Mouse (Mus musculus) layer of hippocampus, adult 11-12 months (tissue): ENCODE results near the gene Olfr975.
"Not testable (repeated sequence)": the region's sequence is repeated elsewhere in the genome, so short reads cannot be mapped to it uniquely, and the experiment has no call there.

Source experiments
- DNase-seq: peaks from one replicate; pipeline ENCODE4 v3.0.0; 2022; ENCODE audit warnings: low spot score

Olfr975 gene

GRCm38 (mm10) chr9:39951946-39952345 is at the start of gene Olfr975:
Gene Olfr975 (minus strand): TSS chr9:39952046.
- DNase-seq: no peak

GRCm38 (mm10) chr9:39991813-39992212 is 40.0 kb upstream of the Olfr975 start, which contains the start of gene Olfr978:
Gene Olfr978 (plus strand): TSS chr9:39992113.
- DNase-seq: no peak

- DNase-seq: not testable (repeated sequence)
Observed at GRCm38 (mm10) chr9:39976581-39977145, 24.8 kb upstream of the Olfr975 start.

GRCm38 (mm10) chr9:39961033-39961432 is 9.2 kb upstream of the Olfr975 start, which contains the start of gene Olfr976:
Gene Olfr976 (minus strand): TSS chr9:39961133.
- not testable (repeated sequence) for DNase-seq

GRCm38 (mm10) chr9:39937201-39937600 is 14.6 kb downstream of the Olfr975 start, which contains the start of gene Olfr974:
Gene Olfr974 (plus strand): TSS chr9:39937501.
- no peak for DNase-seq

GRCm38 (mm10) chr9:39928837-39929236 is 23.0 kb downstream of the Olfr975 start:
- DNase-seq: not testable (repeated sequence)

GRCm38 (mm10) chr9:39927975-39928836 is 23.6 kb downstream of the Olfr975 start:
- not testable (repeated sequence) for DNase-seq

- no peak for DNase-seq
Observed at GRCm38 (mm10) chr9:39909939-39910338, 41.9 kb downstream of the Olfr975 start.

GRCm38 (mm10) chr9:39907036-39907435 is 44.8 kb downstream of the Olfr975 start, which contains the start of gene Olfr229:
Gene Olfr229 (plus strand): TSS chr9:39907336.
- DNase-seq: no peak

- no peak for DNase-seq
Observed at GRCm38 (mm10) chr9:39905106-39905505, 46.7 kb downstream of the Olfr975 start.
